Mouse (Mus musculus): ENCODE results near the gene Magel2. TPM values are rescaled to one million over a fixed set of nuclear protein-coding genes. Genes with fewer than 3 reads are reported as not detected.
A peak's percentile ranks its signal among the peaks of the same experiment; 100 is the strongest.

Magel2 gene
- polyA plus RNA-seq (2016; fragmentation: Nextera tagmentation; extraction: Ambion mirVana) = 1.5 and 4.2 TPM in 2 replicates

DNA sequence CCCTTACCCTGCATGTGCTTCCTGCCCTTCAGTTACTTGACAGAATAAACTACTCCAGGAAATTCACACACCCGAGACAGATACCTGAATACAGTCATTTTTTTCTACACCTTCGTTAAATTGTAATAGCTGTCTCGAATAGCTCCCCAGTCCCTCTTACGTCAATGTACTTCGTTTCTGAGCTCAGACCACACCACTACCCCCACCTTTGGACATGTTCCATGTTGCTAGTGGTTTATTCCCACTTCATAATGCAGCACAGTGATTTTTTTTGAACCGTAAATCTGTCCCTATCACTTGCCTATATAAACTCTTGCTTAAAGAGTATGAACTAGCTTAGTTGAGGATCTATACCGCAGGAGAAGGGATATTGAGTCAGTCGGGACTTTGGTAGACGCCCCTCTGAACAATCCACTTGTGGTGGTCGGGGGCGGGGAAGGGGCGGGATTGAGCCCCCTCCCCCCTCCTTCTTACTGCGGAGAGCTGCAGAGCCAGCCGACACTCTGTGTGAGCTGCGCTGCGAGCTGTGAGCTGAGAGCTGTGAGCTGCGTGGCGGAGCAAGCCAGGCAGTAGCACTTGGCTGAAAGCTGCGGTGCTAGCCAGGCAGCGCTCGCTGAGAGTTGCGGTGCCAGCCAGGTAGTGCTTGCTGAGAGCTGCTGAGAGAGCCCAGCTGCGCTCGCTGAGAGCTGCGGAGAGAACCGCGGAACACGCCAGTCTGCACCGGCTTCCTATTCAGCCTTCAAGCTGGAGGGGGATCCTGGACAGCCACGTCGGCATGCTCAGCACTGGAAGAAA, at the start of gene Magel2:
Gene Magel2, plus strand, starts transcription at position 501 of the 795 bp plus-strand sequence.
- Histone ChIP-seq H3K27me3 (ENCODE audit: insufficient read depth, poor library complexity, severe bottlenecking) (no peaks in the 10 kb centered on the region), H3K4me3 (peak within 1 kb of the TSS; percentile 63), H3K9me3 (peaks cover 35% of the 10 kb centered on the region), H3K36me3 (no peaks in the 10 kb centered on the region), H3K27ac (peak within 1 kb of the TSS; percentile 18; the same call in 1 of the 2 replicates), H3K4me1 (0 out of 2 replicates have a peak, but pooled peaks cover 4% of the 10 kb centered on the region)
- 12% methylated on average over 31 of the region's 31 CpGs for WGBS
- peak; percentile 75 for DNase-seq (ENCODE audit: low spot score)

DNA sequence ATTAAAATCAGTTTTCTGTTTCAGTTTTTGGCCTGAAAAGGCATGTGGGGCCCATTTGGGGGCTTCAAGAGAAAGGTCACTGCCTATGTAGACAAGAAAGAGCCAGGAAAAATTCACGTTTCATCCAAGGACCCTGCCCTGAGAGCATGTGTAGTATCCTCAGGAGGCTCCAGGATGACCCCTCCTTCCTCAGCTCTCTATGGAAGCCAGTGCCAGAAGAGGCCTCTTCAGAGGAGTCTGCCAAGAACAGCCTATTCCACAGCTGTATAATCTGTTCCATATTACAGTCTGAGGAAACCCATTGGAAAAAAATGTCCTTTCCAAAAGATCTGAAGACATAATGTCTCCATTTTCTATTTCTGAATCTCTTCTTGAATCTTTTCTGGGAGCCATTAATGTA, 31.4 kb upstream of the Magel2 start:
- 45% methylated on average over 1 of the region's 1 CpGs for WGBS
- Histone ChIP-seq H3K4me3 (no peak overlapping the region), H3K27me3 (ENCODE audit: insufficient read depth, poor library complexity, severe bottlenecking) (no peaks in the 10 kb centered on the region), H3K4me1 (no peaks in the 10 kb centered on the region), H3K27ac (no peak overlapping the region), H3K9me3 (no peaks in the 10 kb centered on the region), H3K36me3 (no peaks in the 10 kb centered on the region)
- DNase-seq (ENCODE audit: low spot score) = no peak

GRCm38 (mm10) chr7:62346269-62346668, 30.5 kb upstream of the Magel2 start, which contains the start of gene Ndn:
Gene Ndn, plus strand, starts transcription at chr7:62346569.
- Histone ChIP-seq H3K36me3 (no peaks in the 10 kb centered on the region), H3K27ac (no peak within 1 kb of the TSS), H3K27me3 (ENCODE audit: insufficient read depth, poor library complexity, severe bottlenecking) (no peaks in the 10 kb centered on the region), H3K4me3 (no peak within 1 kb of the TSS), H3K4me1 (no peaks in the 10 kb centered on the region), H3K9me3 (no peaks in the 10 kb centered on the region)
- no peak for DNase-seq (ENCODE audit: low spot score)
- WGBS = 30% methylated on average over 1 of the region's 1 CpGs

GRCm38 (mm10) chr7:62348106-62348803, 28.6 kb upstream of the Magel2 start:
- no peaks in the 10 kb centered on the region for H3K36me3 ChIP-seq
- H3K4me1 ChIP-seq = no peaks in the 10 kb centered on the region
- no peaks in the 10 kb centered on the region for H3K27me3 ChIP-seq (ENCODE audit: insufficient read depth, poor library complexity, severe bottlenecking)
- peak overlapping the region; percentile 68 for H3K4me3 ChIP-seq
- H3K27ac ChIP-seq = peak overlapping the region; percentile 84
- no peaks in the 10 kb centered on the region for H3K9me3 ChIP-seq
- 8% methylated on average over 42 of the region's 42 CpGs for WGBS
- peak; percentile 87 for DNase-seq (ENCODE audit: low spot score)

GRCm38 (mm10) chr7:62348804-62349190, 28.0 kb upstream of the Magel2 start:
- H3K9me3 ChIP-seq = no peaks in the 10 kb centered on the region
- H3K4me3 ChIP-seq = peak overlapping the region; percentile 68
- H3K4me1 ChIP-seq = no peaks in the 10 kb centered on the region
- H3K36me3 ChIP-seq = no peaks in the 10 kb centered on the region
- no peaks in the 10 kb centered on the region for H3K27me3 ChIP-seq (ENCODE audit: insufficient read depth, poor library complexity, severe bottlenecking)
- WGBS = 31% methylated on average over 17 of the region's 17 CpGs
- H3K27ac ChIP-seq = peak overlapping the region; percentile 84
- DNase-seq (ENCODE audit: low spot score) = peak; percentile 73

GRCm38 (mm10) chr7:62351266-62351665, 25.5 kb upstream of the Magel2 start:
- H3K4me1 ChIP-seq = no peaks in the 10 kb centered on the region
- no peaks in the 10 kb centered on the region for H3K27me3 ChIP-seq (ENCODE audit: insufficient read depth, poor library complexity, severe bottlenecking)
- no peak overlapping the region for H3K4me3 ChIP-seq
- no peaks in the 10 kb centered on the region for H3K36me3 ChIP-seq
- H3K9me3 ChIP-seq = no peaks in the 10 kb centered on the region
- H3K27ac ChIP-seq = no peak overlapping the region
- no peak for DNase-seq (ENCODE audit: low spot score)
- WGBS = 37% methylated on average over 8 of the region's 8 CpGs

GRCm38 (mm10) chr7:62365039-62365636, 11.7 kb upstream of the Magel2 start:
- H3K9me3 ChIP-seq = no peaks in the 10 kb centered on the region
- H3K4me3 ChIP-seq = no peak overlapping the region
- H3K27me3 ChIP-seq (ENCODE audit: insufficient read depth, poor library complexity, severe bottlenecking) = no peaks in the 10 kb centered on the region
- no peaks in the 10 kb centered on the region for H3K4me1 ChIP-seq
- no peaks in the 10 kb centered on the region for H3K36me3 ChIP-seq
- WGBS = 65% methylated on average over 7 of the region's 7 CpGs
- DNase-seq (ENCODE audit: low spot score) = no peak
- H3K27ac ChIP-seq = no peak overlapping the region

DNA sequence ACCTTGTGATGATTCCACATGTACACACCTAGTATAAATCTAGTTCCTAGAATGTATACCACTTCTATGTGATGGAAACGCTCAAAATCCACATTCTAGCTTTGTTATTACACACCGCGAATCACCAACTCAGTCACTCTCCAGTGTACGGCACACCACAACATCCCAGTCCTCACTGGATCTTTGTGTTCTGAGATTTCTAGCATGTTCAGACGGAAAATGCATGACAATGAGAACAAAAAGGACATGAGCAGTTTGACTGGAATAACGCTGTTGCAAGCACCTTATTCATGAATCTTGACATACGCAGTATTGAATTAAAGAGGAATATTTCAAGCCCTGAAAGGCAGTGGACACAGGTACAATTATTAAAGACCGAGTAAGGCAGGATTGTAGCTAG, 10.1 kb upstream of the Magel2 start:
- Histone ChIP-seq H3K27me3 (ENCODE audit: insufficient read depth, poor library complexity, severe bottlenecking) (no peaks in the 10 kb centered on the region), H3K4me1 (no peaks in the 10 kb centered on the region), H3K9me3 (no peaks in the 10 kb centered on the region), H3K27ac (no peak overlapping the region), H3K36me3 (no peaks in the 10 kb centered on the region), H3K4me3 (no peak overlapping the region)
- no peak for DNase-seq (ENCODE audit: low spot score)
- WGBS = 75% methylated on average over 8 of the region's 8 CpGs

DNA sequence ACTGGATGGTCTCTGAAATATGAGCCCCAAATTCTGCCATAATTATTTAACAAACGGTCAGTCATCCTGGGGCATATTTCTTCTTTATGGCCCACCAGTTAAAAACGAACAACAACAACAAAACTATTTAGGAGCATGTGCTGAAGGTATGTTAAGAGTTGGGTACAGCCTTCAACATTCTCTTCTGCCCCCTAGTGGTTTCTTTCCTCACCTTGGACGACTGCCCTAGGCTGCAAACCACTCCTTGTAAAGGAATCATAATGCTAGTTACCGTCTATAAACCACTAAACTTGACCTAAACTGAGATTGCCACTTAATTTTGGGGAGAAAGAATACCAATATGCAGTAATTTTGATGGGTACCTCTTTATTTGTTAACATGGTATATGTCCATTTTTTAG, 1.2 kb upstream of the Magel2 start:
- Histone ChIP-seq H3K4me3 (peak overlapping the region; percentile 63; the same call in 1 of the 2 replicates), H3K27me3 (ENCODE audit: insufficient read depth, poor library complexity, severe bottlenecking) (no peaks in the 10 kb centered on the region), H3K27ac (no peak overlapping the region), H3K4me1 (0 out of 2 replicates have a peak, but pooled peaks cover 4% of the 10 kb centered on the region), H3K36me3 (no peaks in the 10 kb centered on the region), H3K9me3 (peaks cover 35% of the 10 kb centered on the region)
- 31% methylated on average over 4 of the region's 4 CpGs for WGBS
- no peak for DNase-seq (ENCODE audit: low spot score)

- no peaks in the 10 kb centered on the region for H3K36me3 ChIP-seq
- peak overlapping the region; percentile 18; the same call in 1 of the 2 replicates for H3K27ac ChIP-seq
- DNase-seq (ENCODE audit: low spot score) = no peak
- H3K4me3 ChIP-seq = peak overlapping the region; percentile 63
- no peaks in the 10 kb centered on the region for H3K27me3 ChIP-seq (ENCODE audit: insufficient read depth, poor library complexity, severe bottlenecking)
- H3K4me1 ChIP-seq = 0 out of 2 replicates have a peak, but pooled peaks cover 4% of the 10 kb centered on the region
- 29% methylated on average over 14 of the region's 14 CpGs for WGBS
- peaks cover 35% of the 10 kb centered on the region for H3K9me3 ChIP-seq
Measured at GRCm38 (mm10) chr7:62377313-62377712, 503 bp downstream of the Magel2 start.

DNA sequence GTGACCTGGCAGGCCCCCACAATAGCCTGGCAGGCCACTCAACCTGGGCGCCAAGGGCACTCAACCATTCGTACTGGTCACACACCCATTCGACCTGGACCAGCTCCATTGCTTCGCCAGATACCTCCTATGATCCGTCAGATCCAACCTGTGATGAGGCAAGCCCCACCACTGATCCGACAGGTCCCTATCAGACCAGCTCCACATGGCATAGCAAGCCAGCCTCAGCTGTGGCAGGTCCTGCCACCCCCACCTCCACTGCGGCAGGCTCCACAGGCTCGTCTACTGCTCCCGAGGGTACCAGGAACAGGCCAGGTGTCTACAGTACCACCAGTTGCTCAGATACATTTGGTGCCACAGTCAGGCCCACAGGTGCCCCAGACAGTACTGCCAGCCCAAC, 1.7 kb downstream of the Magel2 start:
- no peak for DNase-seq (ENCODE audit: low spot score)
- Histone ChIP-seq H3K36me3 (no peaks in the 10 kb centered on the region), H3K4me3 (no peak overlapping the region), H3K4me1 (0 out of 2 replicates have a peak, but pooled peaks cover 4% of the 10 kb centered on the region), H3K9me3 (peaks cover 35% of the 10 kb centered on the region), H3K27ac (no peak overlapping the region), H3K27me3 (ENCODE audit: insufficient read depth, poor library complexity, severe bottlenecking) (no peaks in the 10 kb centered on the region)
- 84% methylated on average over 9 of the region's 9 CpGs for WGBS

GRCm38 (mm10) chr7:62382391-62382790, 5.6 kb downstream of the Magel2 start:
- no peak overlapping the region for H3K27ac ChIP-seq
- H3K4me3 ChIP-seq = no peak overlapping the region
- 0 out of 2 replicates have a peak, but pooled peaks cover 4% of the 10 kb centered on the region for H3K4me1 ChIP-seq
- no peaks in the 10 kb centered on the region for H3K27me3 ChIP-seq (ENCODE audit: insufficient read depth, poor library complexity, severe bottlenecking)
- peak; percentile 74 for DNase-seq (ENCODE audit: low spot score)
- no peaks in the 10 kb centered on the region for H3K36me3 ChIP-seq
- WGBS = 6% methylated on average over 2 of the region's 2 CpGs
- H3K9me3 ChIP-seq = peaks cover 30% of the 10 kb centered on the region

DNA sequence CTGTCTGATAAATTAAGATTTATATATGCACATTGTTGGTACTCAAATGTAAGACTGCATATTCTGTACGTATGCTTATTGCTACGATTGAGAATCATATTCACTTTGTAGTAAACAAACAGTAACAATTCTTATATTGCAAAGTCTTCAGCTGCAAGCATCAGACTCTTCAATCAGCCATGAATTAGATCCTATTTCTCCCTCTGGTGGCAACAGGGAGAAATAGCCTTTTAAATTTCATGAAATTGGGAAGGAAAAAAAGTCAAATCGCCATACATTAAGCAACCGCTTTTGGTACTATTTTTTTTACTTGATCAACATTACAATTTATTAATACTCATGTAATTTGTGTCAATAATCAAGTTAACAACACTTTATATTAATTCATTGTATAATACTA, 11.5 kb downstream of the Magel2 start:
- H3K4me1 ChIP-seq = no peaks in the 10 kb centered on the region
- no peaks in the 10 kb centered on the region for H3K9me3 ChIP-seq
- no peaks in the 10 kb centered on the region for H3K36me3 ChIP-seq
- no peak for DNase-seq (ENCODE audit: low spot score)
- H3K4me3 ChIP-seq = no peak overlapping the region
- H3K27ac ChIP-seq = no peak overlapping the region
- no peaks in the 10 kb centered on the region for H3K27me3 ChIP-seq (ENCODE audit: insufficient read depth, poor library complexity, severe bottlenecking)
- 31% methylated on average over 4 of the region's 4 CpGs for WGBS

Measured in heart, embryonic 10.5 days (tissue).